In genomic region chr10:20018406-20018805, GRCm38 (mm10) we compare ENCODE assay signal across 11 mouse cellular contexts.
DNase-seq lines count a peak whose midpoint lies in the region; ATAC-seq and TF ChIP-seq lines count a peak whose summit lies in the region.
"Had no signal": no experiment of that assay in that cellular context is flagged by ENCODE, and none has a peak within 500 bp of the region (broad histone marks: within the 10 kb centered on the region; RNA-seq: fewer than 3 reads in every experiment).

No protein-coding gene starts in this region.

- no peak for TF ChIP-seq POLR2A in cerebellum, adult 2 months (IDR thresholded peaks at IDR 0.05; ENCODE audit: borderline replicate concordance, insufficient read depth, low read length)

- no peak overlapping the region for H3K4me2 ChIP-seq in midbrain, postnatal 0 days (ENCODE audit: low read depth, low read length, poor library complexity, severe bottlenecking)
- H3K4me2 ChIP-seq: hindbrain, embryonic 14.5 days; liver, embryonic 11.5 days had no signal

- DNase-seq in left cerebral cortex, adult 18-20 months (ENCODE audit: low spot score in 2 of 2), result peak; percentile 23 to 24
- DNase-seq in left cerebral cortex, adult 11 months (ENCODE audit: low spot score), result no peak
- peak; percentile 78 to 91 for DNase-seq in cerebellum, adult 2 months
- peak; percentile 77 to 83 for DNase-seq in cerebellum, postnatal 25 days
- DNase-seq in midbrain, postnatal 0 days (ENCODE audit: low spot score), result peak; percentile 50
- no peak for DNase-seq in MN1 (ENCODE audit: low spot score)
- DNase-seq in kidney, adult 11 months, result no peak
- DNase-seq: kidney, postnatal 25 days; lung, postnatal 14 days had no signal

- H3K27ac ChIP-seq in cerebellum, adult 2 months (ENCODE audit: insufficient read depth, low read length), result peak overlapping the region; percentile 27; the same call in 1 of the 2 replicates
- no peak overlapping the region for H3K27ac ChIP-seq in midbrain, postnatal 0 days (ENCODE audit: low read depth, low read length)
- H3K27ac ChIP-seq: hindbrain, embryonic 14.5 days had no signal

- H3K9ac ChIP-seq in midbrain, postnatal 0 days (replicated peaks; ENCODE audit: low read length, poor library complexity, severe bottlenecking), result no peak overlapping the region
- H3K9ac ChIP-seq: hindbrain, embryonic 14.5 days had no signal

- TF ChIP-seq CTCF in cerebellum, adult 2 months (IDR thresholded peaks at IDR 0.05; ENCODE audit: borderline replicate concordance, insufficient read depth, low read depth, low read length), result no peak
- no peak for TF ChIP-seq CTCF in midbrain, postnatal 0 days (IDR thresholded peaks at IDR 0.05)

- H3K27me3 ChIP-seq in cerebellum, adult 2 months (ENCODE audit: control insufficient read depth, insufficient read depth, low read length), result no peaks in the 10 kb centered on the region
- H3K27me3 ChIP-seq in midbrain, postnatal 0 days (ENCODE audit: insufficient read depth, low read length), result no peaks in the 10 kb centered on the region

- H3K36me3 ChIP-seq in midbrain, postnatal 0 days (ENCODE audit: insufficient read depth, low read length), result no peaks in the 10 kb centered on the region

- WGBS in cerebellum, adult 2 months, result 21% methylated on average over 10 of the region's 10 CpGs
- WGBS in midbrain, postnatal 0 days, result 74% methylated on average over 10 of the region's 10 CpGs

- H3K9me3 ChIP-seq in midbrain, postnatal 0 days (ENCODE audit: low read length), result peaks cover 3% of the 10 kb centered on the region; the same call in 1 of the 2 replicates

- H3K4me1 ChIP-seq in cerebellum, adult 2 months (ENCODE audit: control insufficient read depth, insufficient read depth, low read length), result peaks cover 24% of the 10 kb centered on the region
- peaks cover 8% of the 10 kb centered on the region for H3K4me1 ChIP-seq in midbrain, postnatal 0 days (ENCODE audit: insufficient read depth, low read length)

- ATAC-seq in midbrain, postnatal 0 days (ENCODE audit: low FRiP score), result peak; percentile 27; the same call in 1 of the 2 replicates

- H3K4me3 ChIP-seq in cerebellum, adult 2 months (replicated peaks; ENCODE audit: insufficient read depth, low read depth, low read length), result peak overlapping the region; percentile 31
- H3K4me3 ChIP-seq in midbrain, postnatal 0 days (ENCODE audit: low read depth, low read length), result no peak overlapping the region

Comparison
In these comparisons a context has a peak if more than half of its experiments do, and no peak if none do; other contexts are left out.
1. DNase-seq: peak in left cerebral cortex, adult 18-20 months (2 of 2), cerebellum, adult 2 months (2 of 2), cerebellum, postnatal 25 days (2 of 2) and midbrain, postnatal 0 days (single experiment); none in left cerebral cortex, adult 11 months (single experiment), MN1 (single experiment) and kidney, adult 11 months (single experiment).